ENCODE assay signal across 13 mouse cellular contexts in the genomic region with DNA sequence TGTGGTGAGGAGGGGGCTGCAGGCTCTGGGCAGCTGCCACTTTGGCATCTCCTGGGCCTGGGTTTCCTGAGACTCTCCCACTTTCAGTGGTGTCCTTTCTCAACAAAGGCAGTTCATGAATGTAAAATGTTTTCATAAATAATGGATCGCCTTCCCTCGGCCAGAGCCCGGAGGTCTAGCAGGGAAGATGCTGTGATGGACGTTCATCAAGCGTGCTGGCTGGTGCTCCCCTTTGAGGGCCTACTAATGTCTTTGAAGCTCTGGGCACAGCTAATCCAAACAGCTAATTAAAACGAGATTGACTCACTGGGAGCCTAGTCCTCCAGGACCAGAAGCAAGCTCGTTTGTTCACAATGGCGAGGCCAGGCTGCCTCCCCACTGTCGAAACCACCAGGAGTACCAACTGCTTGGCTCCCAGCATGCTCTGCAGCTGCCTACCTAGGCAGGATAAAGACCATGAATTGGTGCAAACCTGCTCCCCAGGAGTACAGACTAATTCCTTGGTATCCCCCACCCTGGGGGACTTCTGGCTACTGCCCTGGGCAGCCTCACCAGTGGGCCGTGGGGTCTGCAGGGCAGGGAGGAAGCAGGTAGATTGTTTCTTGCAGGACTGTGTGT. TPM values are rescaled to one million over a fixed set of nuclear protein-coding genes. Genes with fewer than 3 reads are reported as not detected.
A peak's percentile ranks its signal among the peaks of the same experiment; 100 is the strongest.
DNase-seq lines count a peak whose midpoint lies in the region; ATAC-seq and TF ChIP-seq lines count a peak whose summit lies in the region.
"Had no signal": no experiment of that assay in that cellular context is flagged by ENCODE, and none has a peak within 500 bp of the region (broad histone marks: within the 10 kb centered on the region; RNA-seq: fewer than 3 reads in every experiment).

No protein-coding gene starts in this region.

- no peak overlapping the region for H3K4me2 ChIP-seq in kidney, embryonic 15.5 days
- H3K4me2 ChIP-seq in forebrain, embryonic 12.5 days: no peak overlapping the region
- H3K4me2 ChIP-seq in hindbrain, embryonic 12.5 days (replicated peaks): no peak overlapping the region
- H3K4me2 ChIP-seq in midbrain, embryonic 15.5 days: no peak overlapping the region
- H3K4me2 ChIP-seq in stomach, postnatal 0 days (replicated peaks; ENCODE audit: low read depth): no peak overlapping the region

- H3K9ac ChIP-seq in kidney, embryonic 15.5 days: no peak overlapping the region
- no peak overlapping the region for H3K9ac ChIP-seq in forebrain, embryonic 12.5 days
- no peak overlapping the region for H3K9ac ChIP-seq in hindbrain, embryonic 12.5 days
- no peak overlapping the region for H3K9ac ChIP-seq in midbrain, embryonic 15.5 days
- no peak overlapping the region for H3K9ac ChIP-seq in stomach, postnatal 0 days (ENCODE audit: low read length)

- peak overlapping the region; percentile 93 for H3K27ac ChIP-seq in kidney, embryonic 15.5 days
- peak overlapping the region; percentile 85 for H3K27ac ChIP-seq in forebrain, embryonic 12.5 days
- peak overlapping the region; percentile 77 for H3K27ac ChIP-seq in hindbrain, embryonic 12.5 days
- H3K27ac ChIP-seq in midbrain, embryonic 15.5 days: peak overlapping the region; percentile 82
- H3K27ac ChIP-seq in stomach, postnatal 0 days (replicated peaks): no peak overlapping the region

- no peaks in the 10 kb centered on the region for H3K27me3 ChIP-seq in kidney, embryonic 15.5 days
- H3K27me3 ChIP-seq in forebrain, embryonic 12.5 days: no peaks in the 10 kb centered on the region
- H3K27me3 ChIP-seq in hindbrain, embryonic 12.5 days: no peaks in the 10 kb centered on the region
- H3K27me3 ChIP-seq in midbrain, embryonic 15.5 days (replicated peaks): no peaks in the 10 kb centered on the region
- H3K27me3 ChIP-seq in stomach, postnatal 0 days (ENCODE audit: control insufficient read depth, insufficient read depth, low read length): no peaks in the 10 kb centered on the region

- no peaks in the 10 kb centered on the region for H3K9me3 ChIP-seq in kidney, embryonic 15.5 days (replicated peaks)
- no peaks in the 10 kb centered on the region for H3K9me3 ChIP-seq in forebrain, embryonic 12.5 days
- H3K9me3 ChIP-seq in hindbrain, embryonic 12.5 days (replicated peaks): no peaks in the 10 kb centered on the region
- H3K9me3 ChIP-seq in midbrain, embryonic 15.5 days: no peaks in the 10 kb centered on the region
- H3K9me3 ChIP-seq in stomach, postnatal 0 days (ENCODE audit: control insufficient read depth, low read length): no peaks in the 10 kb centered on the region

- no peak for TF ChIP-seq EP300 in stomach, postnatal 0 days (optimal IDR thresholded peaks at IDR 0.05)

- H3K4me3 ChIP-seq in kidney, embryonic 15.5 days (replicated peaks): no peak overlapping the region
- no peak overlapping the region for H3K4me3 ChIP-seq in forebrain, embryonic 12.5 days (replicated peaks)
- H3K4me3 ChIP-seq in hindbrain, embryonic 12.5 days: no peak overlapping the region
- no peak overlapping the region for H3K4me3 ChIP-seq in midbrain, embryonic 15.5 days
- no peak overlapping the region for H3K4me3 ChIP-seq in stomach, postnatal 0 days (ENCODE audit: low read depth, low read length)

- DNase-seq in kidney, postnatal 36 days: no peak
- no peak for DNase-seq in stomach, postnatal 0 days (ENCODE audit: low spot score)
- DNase-seq in lung, postnatal 25 days (ENCODE audit: low spot score): no peak
- DNase-seq in Muller cell, postnatal 12 days (ENCODE audit: inconsistent ontology term): no peak
- DNase-seq: gastrocnemius, postnatal 25 days; lung, postnatal 4 days; right cerebral cortex, adult 18-20 months had no signal

- H3K36me3 ChIP-seq in kidney, embryonic 15.5 days: peaks cover 38% of the 10 kb centered on the region
- peaks cover 27% of the 10 kb centered on the region for H3K36me3 ChIP-seq in forebrain, embryonic 12.5 days (replicated peaks)
- H3K36me3 ChIP-seq in hindbrain, embryonic 12.5 days: peaks cover 33% of the 10 kb centered on the region
- H3K36me3 ChIP-seq in midbrain, embryonic 15.5 days (replicated peaks): no peaks in the 10 kb centered on the region
- H3K36me3 ChIP-seq in stomach, postnatal 0 days (ENCODE audit: control insufficient read depth, insufficient read depth, low read length): peaks cover 9% of the 10 kb centered on the region

- peaks cover 45% of the 10 kb centered on the region for H3K4me1 ChIP-seq in kidney, embryonic 15.5 days
- peaks cover 34% of the 10 kb centered on the region for H3K4me1 ChIP-seq in forebrain, embryonic 12.5 days
- H3K4me1 ChIP-seq in hindbrain, embryonic 12.5 days: peaks cover 35% of the 10 kb centered on the region
- peaks cover 41% of the 10 kb centered on the region for H3K4me1 ChIP-seq in midbrain, embryonic 15.5 days
- H3K4me1 ChIP-seq in stomach, postnatal 0 days (replicated peaks; ENCODE audit: control insufficient read depth, insufficient read depth): no peaks in the 10 kb centered on the region

- 57% methylated on average over 10 of the region's 10 CpGs for WGBS in kidney, embryonic 15.5 days
- WGBS in forebrain, embryonic 12.5 days: 17% methylated on average over 10 of the region's 10 CpGs
- 41% methylated on average over 10 of the region's 10 CpGs for WGBS in hindbrain, embryonic 12.5 days
- WGBS in midbrain, embryonic 15.5 days: 11% methylated on average over 10 of the region's 10 CpGs
- WGBS in stomach, postnatal 0 days: 59% methylated on average over 10 of the region's 10 CpGs

- TF ChIP-seq CTCF in stomach, postnatal 0 days (IDR thresholded peaks at IDR 0.05; ENCODE audit: low read depth): no peak

- ATAC-seq in kidney, embryonic 15.5 days (replicated peaks; ENCODE audit: low FRiP score): no peak
- no peak for ATAC-seq in forebrain, embryonic 12.5 days (ENCODE audit: low FRiP score)
- ATAC-seq in hindbrain, embryonic 12.5 days (ENCODE audit: low FRiP score): no peak; the same call in 1 of the 2 replicates
- ATAC-seq in midbrain, embryonic 15.5 days (replicated peaks): peak; percentile 43
- ATAC-seq in stomach, postnatal 0 days (ENCODE audit: low FRiP score, low TSS enrichment): no peak
- ATAC-seq: CD4-positive, CD25-positive, alpha-beta regulatory T cell, adult 4 months; intestine, embryonic 16.5 days had no signal

RNA-seq across cellular contexts. Expression of a gene that starts 36.9 kb away (rescaled TPM):
- 17.1 and 18.6 TPM in 2 replicates for polyA plus RNA-seq in kidney, embryonic 15.5 days (2015; fragmentation: Nextera tagmentation; extraction: Ambion mirVana)
- polyA plus RNA-seq in forebrain, embryonic 12.5 days (2016; fragmentation: Nextera tagmentation; extraction: Ambion mirVana): 4.7 and 6.3 TPM in 2 replicates
- 0.53 and 0.56 TPM in 2 replicates for polyA plus RNA-seq in hindbrain, embryonic 12.5 days (2016; fragmentation: Nextera tagmentation; extraction: Ambion mirVana)
- 6.5 and 7.9 TPM in 2 replicates for polyA plus RNA-seq in midbrain, embryonic 15.5 days (2015; fragmentation: Nextera tagmentation; extraction: Ambion mirVana)
- polyA plus RNA-seq in stomach, postnatal 0 days (2015; fragmentation: Nextera tagmentation; extraction: Ambion mirVana): 112 and 116 TPM in 2 replicates
